Mouse (Mus musculus) lung, embryonic 16.5 days (tissue): ENCODE measurements around the gene Ift52. TPM values are rescaled to one million over a fixed set of nuclear protein-coding genes. Genes with fewer than 3 reads are reported as not detected.

Source experiments
- ATAC-seq: fragments of 200-750 bp; cut with Nextera tagmentation; 2 replicates; pipeline ENCODE4 v1.8.0; 2017; ENCODE audit warnings: low read depth, mild to moderate bottlenecking, moderate library complexity
- H3K27ac ChIP-seq: fragments of 300-500 bp; sonication (generic); 2 replicates; pipeline ENCODE4 v1.5.1; 2014; ENCODE audit warnings: mild to moderate bottlenecking, control low read depth, low read length
- H3K27me3 ChIP-seq: fragments of 300-500 bp; sonication (generic); 2 replicates; pipeline ENCODE4 v1.6.1; 2014; ENCODE audit warnings: low read depth, low read length, mixed read lengths; ENCODE audit not compliant: control insufficient read depth, insufficient read depth
- H3K36me3 ChIP-seq: fragments of 300-500 bp; sonication (generic); 2 replicates; pipeline ENCODE4 v1.6.1; 2014; ENCODE audit warnings: low read length; ENCODE audit not compliant: control insufficient read depth, insufficient read depth
- H3K4me1 ChIP-seq: fragments of 300-500 bp; sonication (generic); replicated peaks from 2 replicates; pipeline ENCODE4 v1.6.1; 2014; ENCODE audit warnings: low read length, mixed read lengths; ENCODE audit not compliant: control insufficient read depth, insufficient read depth
- H3K4me2 ChIP-seq: fragments of 300-500 bp; sonication (generic); 2 replicates; pipeline ENCODE4 v1.6.1; 2014; ENCODE audit warnings: low read depth, low read length, control low read depth
- H3K4me3 ChIP-seq: fragments of 300-500 bp; sonication (generic); 2 replicates; pipeline ENCODE4 v1.5.1; 2014; ENCODE audit warnings: mild to moderate bottlenecking, low read length, control low read depth
- H3K9ac ChIP-seq: fragments of 300-500 bp; sonication (generic); 2 replicates; pipeline ENCODE4 v1.6.1; 2014; ENCODE audit warnings: low read length, control low read depth
- H3K9me3 ChIP-seq: fragments of 300-500 bp; sonication (generic); 2 replicates; pipeline ENCODE4 v1.6.1; 2016; ENCODE audit warnings: low read length; ENCODE audit not compliant: control insufficient read depth
- WGBS: fragments of 180-500 bp; shearing (Covaris S2); extraction: QIAGEN DNeasy Blood & Tissue Kit; methylation state at CpG from one replicate; pipeline ENCODE4 v1.1.7; 2014; 5-methylcytosine and 5-hydroxymethylcytosine counted together
- polyA plus RNA-seq: library from polyadenylated mRNA; unstranded; fragments of >200 nt; fragmentation: Nextera tagmentation; extraction: Ambion mirVana; gene quantifications from 2 replicates; pipeline ENCODE4 v1.2.1, GENCODE M21; 2015

The Ift52 gene
- polyA plus RNA-seq, 1 experiment from 2014 or later, result 50.6 TPM

DNA sequence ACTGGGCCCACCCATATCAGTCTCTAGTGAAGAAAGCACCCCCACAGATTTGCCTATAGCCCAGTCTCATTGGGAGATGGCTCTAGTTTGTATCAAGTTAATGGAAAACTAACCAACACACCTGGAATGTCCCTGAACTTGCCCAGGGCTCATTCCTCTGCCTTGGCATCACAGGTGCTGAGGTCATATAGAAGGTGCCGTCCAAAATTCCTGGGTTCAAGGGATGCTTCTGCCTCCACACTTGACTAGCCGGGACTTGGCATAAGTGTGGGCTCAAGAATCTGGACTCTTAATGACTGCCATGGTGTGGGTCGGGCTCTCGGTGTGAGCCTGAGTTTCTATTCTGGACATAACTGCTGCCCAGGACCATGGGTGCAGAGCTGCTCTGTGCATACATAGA lies 61.9 kb downstream of the Ift52 start:
- H3K27ac ChIP-seq, result no peak overlapping the region
- H3K27me3 ChIP-seq, result no peaks in the 10 kb centered on the region
- no peak overlapping the region for H3K4me2 ChIP-seq
- H3K36me3 ChIP-seq, result peaks cover 9% of the 10 kb centered on the region; the same call in 1 of the 2 replicates
- H3K4me3 ChIP-seq, result no peak overlapping the region
- ATAC-seq, result no peak
- 86% methylated on average over 4 of the region's 4 CpGs for WGBS
- H3K9me3 ChIP-seq, result no peaks in the 10 kb centered on the region
- no peaks in the 10 kb centered on the region for H3K4me1 ChIP-seq
- no peak overlapping the region for H3K9ac ChIP-seq

DNA sequence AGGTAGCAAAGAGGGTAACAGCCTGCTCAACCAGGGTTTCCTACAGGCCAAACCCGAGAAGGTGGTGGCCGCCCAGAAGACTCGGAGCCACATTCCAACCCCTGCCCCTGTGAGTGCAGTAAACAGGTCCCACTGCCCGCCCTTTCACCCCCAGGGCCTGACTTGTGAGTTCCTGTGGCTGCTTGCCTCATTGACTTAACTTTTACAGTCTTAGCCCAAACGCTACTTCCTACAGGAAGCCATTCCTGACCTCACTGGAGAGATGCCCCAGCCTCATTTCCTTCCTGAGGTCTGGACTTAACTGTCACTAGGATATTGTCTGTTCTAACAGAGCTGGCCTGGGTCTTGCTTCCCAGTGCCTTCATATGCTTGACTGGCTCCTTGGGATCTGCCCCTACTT lies 65.4 kb downstream of the Ift52 start:
- H3K9me3 ChIP-seq, result no peaks in the 10 kb centered on the region
- 58% methylated on average over 5 of the region's 5 CpGs for WGBS
- H3K4me1 ChIP-seq, result no peaks in the 10 kb centered on the region
- H3K9ac ChIP-seq, result no peak overlapping the region
- peaks cover 9% of the 10 kb centered on the region; the same call in 1 of the 2 replicates for H3K36me3 ChIP-seq
- no peak overlapping the region for H3K4me3 ChIP-seq
- no peak overlapping the region for H3K27ac ChIP-seq
- H3K4me2 ChIP-seq, result no peak overlapping the region
- H3K27me3 ChIP-seq, result no peaks in the 10 kb centered on the region
- ATAC-seq, result no peak

DNA sequence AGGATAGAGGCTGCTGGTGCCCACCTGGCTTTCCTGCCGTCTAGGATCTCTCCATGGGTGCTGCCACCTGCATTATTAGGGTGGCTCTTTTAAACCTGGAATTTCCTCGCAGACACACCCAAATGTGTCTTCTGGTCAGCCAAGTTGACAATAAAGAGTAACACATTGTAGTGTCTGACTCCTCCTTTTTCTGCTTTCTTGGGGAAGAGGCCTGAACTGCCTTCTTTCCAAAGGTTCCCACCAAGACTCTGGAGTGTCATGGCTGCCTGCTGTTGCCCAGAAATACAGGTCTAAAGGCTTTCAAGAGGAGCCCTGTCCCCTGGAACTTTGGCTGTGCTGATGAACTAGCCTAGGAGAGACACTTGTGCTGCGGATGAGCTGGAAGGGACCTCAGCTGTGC lies 67.4 kb downstream of the Ift52 start:
- H3K4me1 ChIP-seq, result no peaks in the 10 kb centered on the region
- no peak for ATAC-seq
- H3K27me3 ChIP-seq, result no peaks in the 10 kb centered on the region
- no peak overlapping the region for H3K4me2 ChIP-seq
- WGBS, result 85% methylated on average over 3 of the region's 3 CpGs
- no peaks in the 10 kb centered on the region for H3K9me3 ChIP-seq
- no peak overlapping the region for H3K27ac ChIP-seq
- no peak overlapping the region for H3K9ac ChIP-seq
- H3K36me3 ChIP-seq, result peaks cover 3% of the 10 kb centered on the region; the same call in 1 of the 2 replicates
- H3K4me3 ChIP-seq, result no peak overlapping the region

DNA sequence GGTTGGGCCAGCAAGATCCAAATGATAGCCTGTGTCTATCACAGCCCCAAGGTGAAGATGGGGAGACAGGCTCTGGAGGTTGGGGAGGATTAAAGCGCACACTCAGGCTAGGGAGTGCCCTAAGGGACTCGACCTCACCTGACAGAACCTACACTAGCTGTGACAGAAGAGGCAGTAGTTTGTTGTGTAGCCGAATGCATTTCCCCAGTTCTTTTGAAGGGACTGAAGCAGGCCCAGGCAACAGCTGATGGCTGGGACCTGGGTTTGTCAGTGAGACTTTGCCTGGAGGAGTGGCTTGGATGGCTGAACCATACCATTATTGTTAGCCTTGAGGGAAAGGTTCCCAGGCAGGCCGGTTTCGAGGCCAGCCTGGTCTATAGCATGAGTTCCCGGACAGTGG lies 67.9 kb downstream of the Ift52 start:
- 82% methylated on average over 6 of the region's 6 CpGs for WGBS
- Histone ChIP-seq H3K4me1 (no peaks in the 10 kb centered on the region), H3K4me2 (no peak overlapping the region), H3K36me3 (peaks cover 3% of the 10 kb centered on the region; the same call in 1 of the 2 replicates), H3K9ac (no peak overlapping the region), H3K9me3 (no peaks in the 10 kb centered on the region), H3K4me3 (no peak overlapping the region), H3K27me3 (no peaks in the 10 kb centered on the region), H3K27ac (no peak overlapping the region)
- ATAC-seq, result no peak

DNA sequence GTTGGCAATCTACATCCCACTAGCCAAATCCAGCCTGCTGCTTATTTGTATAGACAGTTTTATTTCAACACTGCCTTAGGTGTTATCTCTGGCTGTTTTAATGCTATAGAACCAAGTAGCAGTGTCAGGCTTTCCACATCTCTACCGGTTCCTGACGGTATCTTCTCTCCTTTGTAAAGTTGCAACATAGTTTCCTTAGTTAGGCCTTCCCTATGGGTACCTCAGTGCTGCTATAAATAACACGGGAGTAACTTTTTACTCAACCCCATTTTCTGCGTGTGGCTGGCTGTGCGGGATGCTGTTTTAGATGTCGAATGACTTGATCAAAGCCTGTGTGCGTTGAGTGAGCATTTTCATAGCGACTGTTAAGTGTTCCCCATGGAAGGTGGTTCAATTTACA lies 69.4 kb downstream of the Ift52 start:
- WGBS, result 69% methylated on average over 8 of the region's 8 CpGs
- no peak overlapping the region for H3K27ac ChIP-seq
- no peak overlapping the region for H3K4me2 ChIP-seq
- no peaks in the 10 kb centered on the region for H3K9me3 ChIP-seq
- H3K27me3 ChIP-seq, result no peaks in the 10 kb centered on the region
- no peaks in the 10 kb centered on the region for H3K4me1 ChIP-seq
- no peak overlapping the region for H3K9ac ChIP-seq
- H3K36me3 ChIP-seq, result peaks cover 3% of the 10 kb centered on the region; the same call in 1 of the 2 replicates
- no peak overlapping the region for H3K4me3 ChIP-seq
- no peak for ATAC-seq

DNA sequence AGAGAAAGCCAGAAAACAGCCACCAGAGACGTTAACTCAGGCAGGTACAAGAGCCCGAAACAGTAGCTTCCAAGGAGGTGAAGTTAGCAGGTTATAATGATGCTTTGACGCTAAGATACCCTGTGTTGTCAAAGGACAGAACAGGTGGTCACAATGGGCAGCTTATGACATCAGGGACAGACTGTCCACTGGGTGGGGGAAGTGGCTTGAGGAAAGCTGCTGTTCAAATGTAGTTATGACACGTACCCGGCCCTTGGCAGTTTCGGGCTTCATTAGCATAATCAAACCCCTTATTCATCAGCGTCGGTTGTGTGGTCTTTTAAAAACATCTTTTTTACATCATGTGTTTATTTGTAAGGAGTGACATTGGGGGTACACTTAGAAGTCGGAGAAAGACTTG lies 70.6 kb downstream of the Ift52 start, which contains the start of gene Gtsf1l:
Gene Gtsf1l, minus strand, starts transcription at position 128 of the 400 bp plus-strand sequence.
- H3K4me1 ChIP-seq, result no peaks in the 10 kb centered on the region
- peaks cover 1% of the 10 kb centered on the region; the same call in 1 of the 2 replicates for H3K36me3 ChIP-seq
- H3K27me3 ChIP-seq, result no peaks in the 10 kb centered on the region
- no peak within 1 kb of the TSS for H3K4me3 ChIP-seq
- no peak within 1 kb of the TSS for H3K4me2 ChIP-seq
- no peak within 1 kb of the TSS for H3K27ac ChIP-seq
- H3K9ac ChIP-seq, result no peak within 1 kb of the TSS
- H3K9me3 ChIP-seq, result no peaks in the 10 kb centered on the region
- no peak for ATAC-seq
- WGBS, result 80% methylated on average over 9 of the region's 9 CpGs

DNA sequence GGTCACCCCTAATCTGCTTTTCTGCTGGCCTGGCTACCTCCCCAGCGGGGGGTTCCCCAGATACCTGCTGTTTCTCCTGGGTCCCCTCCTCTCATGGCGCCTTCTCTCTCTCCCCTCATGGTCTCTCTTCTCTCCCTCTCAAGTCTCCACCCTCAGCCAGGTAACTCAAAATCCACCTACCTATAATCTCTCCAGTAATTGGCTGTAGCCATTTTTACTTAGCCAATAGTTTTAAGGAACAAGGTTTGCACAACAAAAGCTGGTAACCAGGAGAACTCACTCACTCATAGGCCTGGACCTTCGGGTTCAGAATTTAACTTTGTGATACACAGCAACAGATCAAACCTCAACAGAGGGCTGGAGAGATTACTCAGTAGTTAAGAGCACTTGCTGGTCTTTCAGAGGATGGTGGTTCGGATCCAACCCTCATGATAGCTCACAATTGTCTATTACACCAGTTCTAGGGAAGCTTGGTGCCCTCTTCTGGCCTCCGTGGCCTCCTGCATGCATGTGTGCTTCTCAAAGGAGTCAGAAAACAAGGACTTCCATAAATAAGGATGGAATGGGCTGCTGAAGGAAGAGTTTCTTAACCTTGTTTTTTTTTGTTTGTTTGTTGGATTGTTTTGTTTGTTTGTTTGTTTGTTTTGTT lies 72.4 kb downstream of the Ift52 start:
- no peaks in the 10 kb centered on the region for H3K27me3 ChIP-seq
- H3K36me3 ChIP-seq, result no peaks in the 10 kb centered on the region
- no peak for ATAC-seq
- 69% methylated on average over 5 of the region's 5 CpGs for whole genome bisulfite sequencing
- H3K4me1 ChIP-seq, result no peaks in the 10 kb centered on the region
- H3K9ac ChIP-seq, result no peak overlapping the region
- no peak overlapping the region for H3K27ac ChIP-seq
- no peaks in the 10 kb centered on the region for H3K9me3 ChIP-seq
- H3K4me3 ChIP-seq, result no peak overlapping the region
- H3K4me2 ChIP-seq, result no peak overlapping the region

DNA sequence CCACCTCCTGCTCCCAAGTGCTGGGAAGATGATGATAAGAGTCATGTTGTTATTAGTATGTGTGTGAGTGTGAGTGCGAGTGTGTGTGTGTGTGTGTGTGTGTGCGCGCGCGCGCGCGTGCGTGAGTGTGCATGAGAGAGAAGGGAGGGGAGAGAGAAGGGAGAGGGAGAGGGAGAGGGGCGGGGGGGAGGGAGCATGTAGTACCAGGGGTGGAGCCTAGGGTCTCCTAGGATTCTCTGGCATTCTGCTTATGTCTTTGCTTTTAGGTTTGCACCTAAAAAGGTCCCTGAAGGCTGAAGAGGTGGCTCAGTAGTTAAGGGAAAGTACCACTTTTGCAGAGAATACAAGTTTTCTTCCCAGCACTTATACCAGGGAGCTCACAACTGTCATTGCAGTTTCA lies 77.8 kb downstream of the Ift52 start:
- Histone ChIP-seq H3K4me1 (no peaks in the 10 kb centered on the region), H3K27ac (no peak overlapping the region), H3K9ac (no peak overlapping the region), H3K4me3 (no peak overlapping the region), H3K9me3 (no peaks in the 10 kb centered on the region), H3K4me2 (no peak overlapping the region), H3K27me3 (no peaks in the 10 kb centered on the region), H3K36me3 (no peaks in the 10 kb centered on the region)
- WGBS, result 90% methylated on average over 10 of the region's 10 CpGs
- ATAC-seq, result no peak
